Mouse (Mus musculus): ENCODE results near the gene St6galnac3.
A peak's percentile ranks its signal among the peaks of the same experiment; 100 is the strongest.

St6galnac3 gene

DNA sequence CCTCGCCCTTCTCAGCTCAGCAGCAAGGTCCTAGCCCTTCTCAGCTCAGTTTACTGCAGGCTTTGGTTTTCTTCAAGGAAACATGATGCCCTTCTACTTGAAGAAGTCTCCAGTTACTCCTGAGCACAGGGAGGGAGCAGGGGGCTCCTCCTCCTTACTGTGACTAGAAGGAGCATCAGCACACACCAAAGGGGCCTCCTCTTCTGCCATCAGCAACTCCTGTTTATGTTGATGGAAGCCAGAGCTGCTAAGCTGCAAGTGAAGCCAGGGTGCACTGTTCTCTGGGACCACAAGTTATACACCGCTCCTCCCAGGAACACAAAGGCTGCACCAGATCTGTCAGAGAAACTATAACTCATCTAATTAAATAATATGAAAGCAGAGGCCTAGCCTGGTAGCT is 34.4 kb downstream of the St6galnac3 start:
- no peak for DNase-seq (ENCODE audit: low spot score in 2 of 2)

DNA sequence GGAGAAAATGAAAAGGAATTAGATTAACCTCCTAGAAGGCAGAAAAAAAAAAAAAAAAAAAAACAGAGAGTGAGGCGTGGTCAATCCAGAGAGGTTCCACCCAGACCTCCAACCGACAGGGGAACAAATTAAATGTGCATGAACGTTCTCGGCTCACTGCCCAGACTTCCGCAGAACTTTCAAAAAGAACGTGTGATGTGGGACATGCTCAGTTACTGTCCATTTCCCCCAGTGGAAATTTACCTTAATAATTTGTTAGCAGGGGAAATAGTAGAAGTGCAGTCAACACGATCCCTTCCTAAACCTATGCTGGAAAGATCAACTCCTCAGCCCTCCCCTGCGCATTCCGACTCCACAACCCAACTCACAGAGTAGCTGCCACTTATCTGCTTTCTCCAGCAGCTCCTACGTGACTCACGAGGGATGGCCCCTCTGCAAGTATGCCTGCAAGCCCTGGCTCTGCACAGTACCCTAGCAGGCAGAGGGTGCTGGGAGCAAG is 35.1 kb downstream of the St6galnac3 start:
- no peak for DNase-seq (ENCODE audit: low spot score in 2 of 2)

DNA sequence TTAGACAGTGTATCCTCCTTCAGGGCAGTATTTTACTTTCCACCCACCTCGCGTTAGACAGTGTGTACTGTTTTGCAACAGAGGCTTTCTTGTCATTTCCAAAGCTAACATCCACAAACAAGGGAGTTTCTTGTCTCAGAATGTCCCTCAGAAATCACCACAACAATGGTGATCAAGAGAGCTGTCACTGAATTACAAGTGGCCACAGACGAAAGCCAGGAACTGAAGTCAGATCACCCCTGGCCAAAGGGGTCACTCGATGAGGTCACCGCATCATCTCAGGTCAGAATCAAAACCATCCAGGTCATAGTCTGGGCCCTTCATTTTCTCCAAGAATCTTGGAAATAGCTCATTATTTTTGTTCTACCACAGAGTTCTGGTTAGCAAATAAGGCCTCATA is 37.1 kb downstream of the St6galnac3 start:
- peak in 1 of 2 experiments; percentile 22 for DNase-seq (ENCODE audit: low spot score in 2 of 2)

DNA sequence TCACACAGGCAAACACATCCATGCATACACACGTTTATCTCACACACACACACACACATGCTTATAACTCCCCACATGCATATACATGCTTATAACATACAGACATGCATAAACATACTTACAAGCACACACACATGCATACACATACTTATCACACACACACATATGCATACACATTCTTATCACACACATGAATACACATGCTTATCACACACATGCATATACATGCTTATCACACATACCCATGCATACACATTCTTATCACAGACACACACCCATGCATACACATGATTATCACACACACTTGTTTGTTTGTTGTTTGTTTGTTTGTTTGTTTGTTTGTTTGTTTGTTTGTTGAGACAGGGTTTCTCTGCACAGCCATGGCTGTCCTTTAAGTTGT is 40.1 kb downstream of the St6galnac3 start:
- DNase-seq (ENCODE audit: low spot score in 2 of 2) = no peak

DNA sequence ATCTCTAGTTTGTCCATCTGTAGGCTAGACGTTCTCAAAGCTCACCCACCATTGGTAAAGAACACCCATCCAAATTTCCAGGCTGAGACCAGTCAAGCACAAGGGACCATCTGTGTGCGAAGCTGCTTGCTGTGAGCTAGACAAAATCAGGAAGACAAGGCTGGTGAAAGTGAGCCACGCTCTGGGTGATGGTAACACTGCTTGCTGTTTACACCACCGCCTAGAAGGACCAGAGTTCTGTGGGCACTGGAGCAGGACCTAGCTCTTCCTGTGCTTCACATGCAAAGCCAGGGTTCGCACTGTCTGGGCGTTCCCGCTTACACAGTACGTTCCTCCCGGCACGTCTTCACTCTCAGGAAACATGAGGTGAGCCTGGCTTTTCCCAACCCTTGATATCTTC is 42.7 kb downstream of the St6galnac3 start:
- DNase-seq (ENCODE audit: low spot score in 2 of 2) = no peak

DNA sequence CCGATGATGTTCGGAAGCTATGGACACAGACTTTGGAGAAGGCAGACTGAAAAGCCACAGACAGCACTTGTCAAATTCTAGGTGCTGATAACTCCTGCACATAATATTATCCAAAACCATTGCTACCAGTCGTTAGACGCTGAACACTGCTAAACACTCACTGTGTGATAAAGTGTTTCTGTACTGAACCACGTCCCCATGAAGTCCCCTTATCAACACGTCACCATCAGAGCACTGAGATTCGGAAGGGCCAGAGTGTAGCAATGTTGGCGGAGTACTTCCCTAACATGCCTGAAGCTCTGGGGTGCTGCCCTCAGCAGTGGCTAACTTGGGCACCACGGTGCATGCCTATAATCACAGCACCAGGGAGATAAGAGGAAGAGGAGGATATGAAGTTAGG is 43.3 kb downstream of the St6galnac3 start:
- no peak for DNase-seq (ENCODE audit: low spot score in 2 of 2)

DNA sequence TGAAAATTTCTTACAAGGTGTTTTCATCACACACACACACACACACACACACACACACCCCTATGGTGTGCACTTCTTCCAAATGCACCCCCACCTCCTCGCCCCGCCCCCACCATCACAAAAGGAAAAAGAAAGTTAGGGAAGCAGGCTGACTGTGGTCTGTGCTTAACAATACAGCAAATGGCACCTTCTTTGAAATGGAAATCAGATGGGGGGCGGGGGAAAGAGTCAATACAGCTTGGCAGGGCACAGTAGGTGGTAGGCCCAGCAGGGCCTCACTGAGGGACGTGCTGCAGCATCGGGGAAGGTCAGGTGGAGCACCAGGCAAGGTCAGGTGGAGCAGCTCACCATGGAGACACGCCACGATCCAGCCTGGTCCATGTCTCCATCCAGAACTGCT is 49.1 kb downstream of the St6galnac3 start:
- DNase-seq (ENCODE audit: low spot score in 2 of 2) = no peak

DNA sequence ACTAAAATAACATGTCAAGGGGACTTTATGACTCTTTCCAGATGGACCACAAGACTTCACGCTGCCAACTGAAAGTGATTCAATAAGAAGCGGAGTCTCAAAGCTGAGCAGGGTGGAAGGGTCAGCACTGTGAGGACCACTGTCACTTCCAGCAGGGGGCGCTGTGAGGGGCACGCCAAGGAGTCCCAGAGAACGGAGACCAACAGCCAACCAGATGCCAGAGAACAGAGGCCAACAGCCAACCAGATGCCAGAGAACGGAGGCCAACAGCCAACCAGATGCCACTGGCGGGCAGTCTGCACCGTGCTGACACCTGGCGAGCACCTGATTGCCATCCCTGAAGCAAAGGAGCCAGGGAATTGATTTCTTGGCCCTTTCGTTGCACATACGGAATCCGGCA is 49.9 kb downstream of the St6galnac3 start:
- DNase-seq (ENCODE audit: low spot score in 2 of 2) = no peak

DNA sequence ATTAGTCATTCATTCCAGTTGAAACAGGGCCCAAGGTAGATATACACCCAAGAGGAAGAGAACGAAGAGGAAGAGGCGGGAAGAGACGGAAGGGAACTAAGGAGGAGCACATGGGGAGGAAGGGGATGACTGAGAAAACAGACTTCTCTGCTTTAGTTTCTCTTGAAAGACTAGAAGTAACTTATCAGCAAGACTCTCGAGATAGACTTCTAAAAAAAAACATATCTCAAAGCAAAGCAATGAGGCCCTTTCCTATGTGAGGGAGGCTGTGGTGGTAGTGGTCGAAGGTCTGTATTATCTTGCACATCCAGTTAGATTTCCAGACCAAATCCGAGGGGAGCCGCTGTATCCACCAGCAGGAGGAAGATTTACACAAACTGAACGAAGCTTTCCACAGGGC is 50.6 kb downstream of the St6galnac3 start:
- DNase-seq (ENCODE audit: low spot score in 2 of 2) = no peak

DNA sequence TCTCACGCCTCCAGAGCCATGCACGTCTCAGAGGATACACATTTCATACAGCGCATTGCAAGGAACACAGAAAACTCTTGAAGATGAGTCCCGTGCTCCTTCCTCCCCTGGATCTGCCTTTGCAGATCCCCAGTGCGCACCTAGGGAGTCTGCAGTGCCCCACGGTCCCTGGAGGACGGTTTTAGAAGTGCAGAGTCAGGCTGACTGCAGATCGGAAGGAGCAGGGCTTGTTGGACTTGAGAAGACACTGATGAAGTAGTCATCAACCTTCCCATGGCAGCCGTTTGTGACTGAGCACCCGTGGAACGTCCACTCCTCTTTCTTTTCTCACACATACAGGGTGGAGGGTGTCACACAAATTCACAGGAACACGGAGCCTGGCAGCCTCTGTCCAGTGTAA is 51.5 kb downstream of the St6galnac3 start:
- no peak for DNase-seq (ENCODE audit: low spot score in 2 of 2)

DNA sequence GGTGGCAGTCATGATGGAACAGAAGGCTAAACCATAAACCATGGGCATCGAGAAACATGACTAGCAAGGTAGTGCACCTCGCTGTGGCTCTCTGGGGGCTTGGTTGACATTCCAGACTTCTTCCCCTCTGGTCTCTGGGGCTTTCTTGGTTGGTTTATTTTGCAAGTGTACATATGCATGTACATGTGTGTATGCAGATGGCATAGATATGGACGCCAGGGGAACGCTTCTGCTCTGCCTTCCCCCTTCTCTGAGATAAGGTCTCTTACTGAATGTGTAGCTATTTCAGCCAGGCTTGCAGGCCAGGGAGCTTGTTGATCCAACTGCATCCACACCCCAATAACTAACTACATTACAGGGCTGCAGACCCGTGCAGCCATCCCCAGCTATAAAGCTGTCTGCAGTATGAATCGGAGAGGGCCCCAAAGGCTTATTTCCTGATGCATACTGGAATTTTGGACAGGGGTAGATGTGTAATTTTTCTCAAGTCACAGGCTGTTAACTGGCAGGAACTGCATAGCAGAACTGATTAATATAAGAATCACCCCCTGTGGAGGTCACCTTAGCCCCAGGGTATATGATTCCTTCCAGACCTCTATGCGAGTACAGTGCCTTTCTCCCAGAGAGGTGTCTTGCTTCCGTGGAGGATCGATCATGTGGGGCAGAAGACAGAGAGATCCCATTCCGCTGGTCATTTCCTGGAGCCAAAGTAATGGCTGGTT is 53.9 kb downstream of the St6galnac3 start:
- DNase-seq (ENCODE audit: low spot score in 2 of 2) = no peak

DNA sequence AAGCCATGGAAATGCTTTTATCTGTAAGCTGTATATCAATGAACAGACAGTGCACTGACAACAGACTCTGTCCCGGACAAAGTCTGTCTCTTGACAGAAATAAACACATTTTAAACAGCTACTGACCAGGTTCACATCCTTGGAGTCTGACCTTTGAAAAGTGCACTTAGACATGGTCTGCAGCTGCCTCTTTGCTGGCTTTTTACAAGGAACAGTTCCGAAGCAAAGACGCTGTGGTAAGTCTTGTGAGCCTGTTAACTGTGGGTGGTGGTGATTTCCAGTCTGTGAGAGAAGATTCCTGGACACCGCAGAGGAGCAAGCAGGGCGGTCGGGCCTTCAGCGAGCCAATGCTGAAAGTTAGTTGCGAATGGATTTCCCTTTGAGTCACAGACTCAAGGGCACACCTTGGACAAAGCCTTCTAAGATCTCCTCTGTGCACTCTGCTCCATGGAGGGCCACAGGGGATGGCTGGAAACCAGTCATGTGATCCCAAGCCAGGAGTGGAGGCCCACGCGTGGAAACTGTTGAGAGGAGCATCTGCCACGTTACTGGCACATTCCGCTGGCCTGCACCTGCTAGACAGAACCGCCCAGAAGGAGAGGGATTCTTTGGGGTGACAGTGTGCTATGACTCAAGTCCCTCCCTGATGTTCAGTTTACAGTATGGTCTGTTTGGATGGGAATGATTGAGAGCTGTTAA is 55.1 kb downstream of the St6galnac3 start:
- DNase-seq (ENCODE audit: low spot score in 2 of 2) = no peak

DNA sequence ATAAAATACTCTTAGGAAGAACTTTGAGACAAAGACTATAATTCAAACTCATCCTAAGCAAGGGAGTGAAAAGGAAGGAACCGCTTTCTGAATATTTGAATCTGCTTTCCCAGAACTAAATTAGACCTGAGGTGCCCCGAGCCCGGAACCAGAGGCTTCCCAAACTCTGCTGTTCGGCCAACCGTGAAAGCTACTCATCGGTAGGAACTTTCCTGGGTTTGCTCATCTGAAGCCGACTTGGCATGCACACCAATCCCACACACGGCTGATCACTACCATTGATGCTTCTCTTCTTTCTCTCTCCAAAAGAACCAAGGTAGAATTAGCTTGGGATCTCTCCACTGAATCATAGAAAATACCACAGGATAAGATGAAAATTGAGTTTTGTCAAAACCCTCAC is 55.6 kb downstream of the St6galnac3 start:
- no peak for DNase-seq (ENCODE audit: low spot score in 2 of 2)

DNA sequence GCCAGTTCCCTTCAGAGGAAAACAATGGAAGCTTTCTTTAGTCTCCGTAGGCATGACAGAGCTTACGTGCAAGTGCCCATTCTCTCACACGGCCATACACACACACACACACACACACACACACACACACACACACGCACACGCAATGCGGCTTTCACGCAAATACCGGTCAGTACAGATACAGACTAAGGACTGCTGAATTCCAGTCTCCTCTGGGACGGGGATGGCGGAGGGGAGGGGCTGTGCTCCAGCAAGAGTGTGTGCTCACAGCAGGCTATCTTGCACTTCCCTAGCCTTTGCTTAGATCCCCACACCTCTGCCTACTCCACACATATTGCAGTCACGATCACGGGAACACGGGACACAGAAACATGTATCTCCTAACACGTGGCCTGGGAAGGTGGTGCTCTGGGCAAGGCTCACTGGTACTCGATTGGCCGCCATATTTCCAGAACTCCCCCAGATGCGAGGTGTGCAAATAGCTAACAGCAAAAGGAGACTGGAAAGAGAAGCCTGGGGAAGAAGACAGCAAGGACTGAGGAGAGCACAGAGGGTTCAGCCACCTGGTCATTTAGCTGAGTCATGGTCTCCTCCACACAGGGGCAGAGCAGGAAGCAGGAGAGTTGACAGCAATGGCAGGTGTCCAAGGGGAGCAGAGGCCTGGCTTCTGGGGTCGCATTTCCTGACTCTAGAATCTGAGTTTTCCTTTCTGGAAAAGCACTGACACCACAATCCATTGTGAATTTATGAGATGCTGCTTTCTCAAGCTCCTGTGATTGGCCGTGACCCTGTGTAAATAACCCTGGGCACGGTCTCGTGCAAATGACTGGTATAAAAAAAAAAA is 56.3 kb downstream of the St6galnac3 start:
- DNase-seq (ENCODE audit: low spot score in 2 of 2) = no peak

DNA sequence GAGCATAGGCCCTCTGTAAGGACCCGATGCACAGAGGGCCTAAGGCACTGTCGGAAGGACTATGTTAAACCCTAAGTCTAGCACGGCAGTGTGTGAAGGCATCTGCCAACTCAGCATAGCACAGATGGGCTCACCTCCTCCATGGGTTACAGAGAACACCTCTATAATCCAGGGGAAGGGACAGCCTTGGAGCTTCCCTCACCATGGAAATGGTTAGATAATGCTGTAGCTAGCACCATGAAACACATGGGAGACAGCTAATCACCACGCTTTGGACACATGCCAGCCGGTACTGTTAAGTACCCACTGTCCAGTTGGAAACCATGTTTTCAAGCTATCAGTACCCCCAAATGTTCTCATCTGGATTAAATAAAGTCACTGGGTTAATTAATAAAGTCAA is 60.3 kb downstream of the St6galnac3 start:
- no peak for DNase-seq (ENCODE audit: low spot score in 2 of 2)

DNA sequence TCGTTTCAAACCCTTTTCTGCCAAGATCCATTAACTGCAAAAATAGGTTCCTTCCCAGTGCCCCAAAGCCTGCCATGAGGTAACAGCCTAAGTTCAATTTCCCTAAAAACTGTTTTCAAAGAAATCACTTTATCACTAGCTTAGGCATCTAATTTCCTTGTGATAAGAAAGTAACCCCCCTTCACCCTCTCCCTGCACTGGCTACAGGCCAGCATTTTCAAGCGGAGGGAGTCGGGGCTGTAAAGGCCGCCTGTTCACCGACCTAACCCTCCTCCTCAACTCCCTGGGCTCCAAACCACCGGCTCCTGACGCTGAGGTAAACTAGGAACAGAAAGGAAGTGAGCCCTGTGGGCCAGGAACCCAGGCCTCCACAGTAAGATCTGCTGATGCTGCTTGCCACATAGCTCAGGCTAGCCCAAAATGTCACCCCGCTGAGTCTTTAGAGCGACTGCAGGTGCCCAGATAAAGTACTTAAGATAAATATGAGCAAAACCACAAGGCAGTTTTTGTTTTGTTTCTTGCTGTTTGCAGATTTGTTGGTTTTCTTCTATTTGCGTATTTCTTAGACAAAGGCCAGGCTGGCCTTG is 61.0 kb downstream of the St6galnac3 start:
- DNase-seq (ENCODE audit: low spot score in 2 of 2) = no peak

DNA sequence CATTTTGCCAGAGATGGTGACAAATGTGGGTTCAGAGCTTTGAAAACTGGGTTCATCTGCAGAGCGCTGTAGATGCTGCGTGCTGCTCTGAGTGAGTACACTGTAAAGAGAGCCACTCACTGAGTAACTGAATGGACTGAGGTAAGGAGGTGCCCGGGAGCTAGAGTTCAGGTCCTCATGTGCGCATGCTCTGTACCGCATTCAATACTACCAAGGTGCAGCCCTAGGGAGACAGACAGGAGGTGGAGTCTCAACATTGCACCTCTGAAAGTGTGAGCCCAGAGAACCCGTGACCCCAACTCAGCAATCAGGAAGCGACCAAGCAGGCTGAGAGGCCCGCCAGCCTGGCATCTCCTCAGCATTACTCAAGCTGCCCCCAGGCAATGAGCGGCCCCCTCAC is 62.2 kb downstream of the St6galnac3 start:
- DNase-seq (ENCODE audit: low spot score in 2 of 2) = no peak

DNA sequence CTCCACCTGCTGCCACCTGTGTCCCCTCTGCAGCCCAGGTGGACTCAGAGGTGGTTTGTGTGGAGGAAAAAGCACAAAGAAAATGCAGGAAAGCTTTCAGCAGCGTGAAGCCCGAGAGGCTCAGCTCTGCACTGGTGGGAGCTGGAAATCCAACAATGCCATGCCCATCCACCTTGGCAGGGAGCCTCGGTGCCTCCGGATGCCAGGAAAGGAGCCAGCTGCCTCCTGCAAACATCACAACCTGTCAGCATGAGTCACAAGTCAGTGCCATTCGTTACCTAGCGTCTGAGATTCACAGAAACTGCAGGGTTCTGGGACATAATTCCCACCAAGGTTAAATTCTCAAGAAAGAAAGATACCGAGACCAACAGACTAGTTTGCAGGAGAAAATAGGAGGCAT is 63.0 kb downstream of the St6galnac3 start:
- DNase-seq (ENCODE audit: low spot score in 2 of 2) = peak in 1 of 2 experiments; percentile 69

DNA sequence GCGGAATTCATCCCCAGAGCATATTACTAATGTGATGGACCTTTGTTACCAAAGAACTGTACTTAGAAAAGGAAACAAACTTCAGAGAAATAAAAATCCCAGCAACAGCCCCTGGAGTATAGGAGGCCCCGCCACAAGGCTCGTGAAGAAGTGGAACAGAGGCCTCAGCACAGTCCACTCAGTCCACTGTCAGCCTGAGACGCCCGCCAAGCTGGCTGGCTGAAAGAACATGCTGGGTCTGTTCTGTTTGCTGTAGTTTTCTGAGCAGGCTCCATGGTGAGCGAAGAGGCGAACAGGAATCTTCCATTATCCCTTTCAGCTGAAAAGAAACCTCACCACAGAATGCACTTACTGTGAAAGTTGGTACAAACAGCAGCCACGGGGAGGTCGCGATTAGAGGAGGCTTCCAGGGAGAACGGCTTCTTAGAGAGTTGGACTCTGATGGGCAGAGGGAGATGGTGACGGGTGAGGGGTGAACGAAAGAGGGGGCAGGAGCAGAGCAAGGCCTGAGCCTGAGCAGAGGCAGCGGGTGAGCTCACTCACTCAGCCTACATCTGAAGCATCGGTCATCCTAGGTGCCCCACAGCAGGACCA is 65.3 kb downstream of the St6galnac3 start:
- DNase-seq (ENCODE audit: low spot score in 2 of 2) = no peak

DNA sequence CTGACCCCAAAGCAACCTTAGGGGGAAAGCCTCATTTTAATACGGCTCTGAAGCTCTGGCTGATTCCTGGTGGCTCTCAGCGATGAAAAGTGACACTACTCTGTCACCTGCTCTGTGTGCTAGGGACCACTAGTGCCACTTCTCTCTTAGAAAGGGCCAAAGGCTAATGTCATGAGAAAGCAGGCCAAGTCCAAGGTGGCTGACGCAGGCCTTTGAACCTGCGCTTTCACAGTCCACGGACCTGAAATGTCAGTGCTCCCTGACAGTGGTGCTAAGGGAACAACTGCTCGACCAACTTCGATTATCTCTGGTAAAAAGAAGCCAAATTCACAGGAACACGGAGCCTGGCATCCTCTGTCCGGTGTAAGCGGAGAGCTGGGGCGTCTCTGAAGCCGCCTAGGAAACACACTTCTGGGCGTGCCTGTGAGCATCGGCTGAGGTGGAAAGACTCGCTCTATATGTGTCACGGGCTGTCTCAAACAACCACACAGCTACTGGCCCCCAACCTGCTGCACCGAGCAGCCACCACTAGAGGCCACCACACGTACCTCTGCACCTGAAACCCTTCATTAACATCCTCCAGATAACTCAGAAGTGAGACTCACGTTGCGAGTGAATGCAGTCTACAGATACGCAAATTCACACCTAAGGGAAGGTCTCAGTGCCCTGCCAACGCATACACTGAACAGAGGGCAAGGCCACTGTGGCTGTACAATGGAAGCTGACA is 66.8 kb downstream of the St6galnac3 start:
- peak in 1 of 2 experiments; percentile 64 for DNase-seq (ENCODE audit: low spot score in 2 of 2)

DNA sequence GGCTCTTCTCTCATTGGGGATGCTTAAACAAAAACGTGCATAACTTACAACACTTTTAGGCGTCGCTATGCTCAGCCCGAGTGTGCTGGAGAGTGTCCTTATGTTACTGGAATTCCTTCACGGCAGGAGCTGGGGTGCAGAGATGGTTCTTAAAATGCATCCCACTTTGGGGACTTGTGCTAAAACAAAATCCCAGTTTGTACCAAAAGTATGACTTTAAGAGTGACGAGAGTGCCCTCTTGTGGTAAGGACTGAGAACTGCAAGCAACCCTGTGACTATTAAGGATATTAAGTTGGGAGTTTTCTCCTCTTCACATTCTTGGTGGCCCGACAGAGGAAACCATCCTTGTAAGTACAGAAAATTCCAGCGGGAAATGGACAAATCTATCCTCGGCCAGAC is 69.9 kb downstream of the St6galnac3 start:
- peak; percentile 27 to 87 for DNase-seq (ENCODE audit: low spot score in 2 of 2)
